Mouse (Mus musculus) layer of hippocampus, adult 2 months (tissue): ENCODE measurements around the gene Naa35. TPM values are rescaled to one million over a fixed set of nuclear protein-coding genes. Genes with fewer than 3 reads are reported as not detected.

Experiments used
- DNase-seq, 2 experiments: peaks; one replicate each; pipeline ENCODE4 v3.0.0; 2022; ENCODE audit warnings: low spot score in 2 of 2
- H3K27ac ChIP-seq: fragments of 200-600 bp; 2 replicates; pipeline ENCODE4 v1.8.1; 2022
- H3K4me3 ChIP-seq: fragments of 200-600 bp; 2 replicates; pipeline ENCODE4 v1.8.1; 2022; ENCODE audit warnings: mild to moderate bottlenecking
- CTCF ChIP-seq: fragments of 200-600 bp; conservative IDR thresholded peaks from 2 replicates; pipeline ENCODE4 v1.8.1; 2022; ENCODE audit warnings: antibody characterized with exemption, mild to moderate bottlenecking, moderate library complexity
- total RNA-seq, 2 experiments: library from RNA; stranded (reverse); gene quantifications; 2 replicates each; pipeline ENCODE4 v1.2.3; 2021

Naa35 gene
- total RNA-seq, 2 experiments from 2014 or later = 88.5 to 98.8 TPM

DNA sequence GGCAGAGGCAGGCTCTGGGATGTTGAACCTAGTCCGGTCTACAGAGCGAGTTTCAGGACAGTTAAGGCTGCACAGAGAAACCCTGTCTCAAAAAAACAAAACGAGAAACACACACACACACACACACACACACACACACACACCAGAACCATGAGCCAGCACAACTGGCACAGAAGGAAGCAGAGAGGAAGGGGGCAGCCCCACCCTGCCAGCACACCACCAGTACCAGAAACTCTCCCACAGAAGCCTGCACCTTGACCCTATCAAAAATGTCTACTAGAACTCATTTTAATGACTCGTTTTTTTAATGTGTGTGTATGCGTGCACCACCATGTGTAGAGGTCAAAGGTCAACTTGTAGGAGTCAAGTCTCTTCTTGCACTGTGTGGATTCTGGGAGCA, 64.7 kb downstream of the Naa35 start:
- H3K4me3 ChIP-seq = no peak overlapping the region
- no peak for DNase-seq
- H3K27ac ChIP-seq = no peak overlapping the region
- no peak for TF ChIP-seq CTCF

- TF ChIP-seq CTCF = no peak
- H3K4me3 ChIP-seq = no peak overlapping the region
- H3K27ac ChIP-seq = peak overlapping the region; percentile 76
- no peak for DNase-seq
Measured at GRCm38 (mm10) chr13:59652651-59653050, 67.6 kb downstream of the Naa35 start.

DNA sequence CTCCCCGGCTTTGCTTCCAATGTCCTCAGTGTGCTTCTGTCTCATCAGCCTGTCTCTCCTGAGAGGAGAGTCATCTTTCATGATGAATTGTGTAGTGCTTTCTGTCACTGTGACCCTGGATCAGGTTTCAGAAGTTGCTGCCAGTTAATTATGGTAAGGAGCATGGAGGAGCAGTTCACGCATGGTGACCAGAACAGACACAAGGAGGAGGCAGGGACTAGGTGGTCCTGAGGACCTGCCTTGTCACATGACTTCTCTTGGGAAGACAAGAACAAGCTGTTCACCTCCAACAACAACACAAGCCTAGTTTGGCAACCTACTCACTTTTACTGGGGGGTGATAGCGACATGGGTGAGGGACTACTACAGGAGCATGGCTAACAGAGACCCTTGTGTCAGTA, 68.1 kb downstream of the Naa35 start:
- H3K4me3 ChIP-seq = no peak overlapping the region
- H3K27ac ChIP-seq = peak overlapping the region; percentile 76
- no peak for DNase-seq
- TF ChIP-seq CTCF = no peak

- Histone ChIP-seq H3K4me3 (no peak overlapping the region), H3K27ac (peak overlapping the region; percentile 76; the same call in 1 of the 2 replicates)
- TF ChIP-seq CTCF = no peak
- no peak for DNase-seq
Measured at GRCm38 (mm10) chr13:59654465-59654864, 69.4 kb downstream of the Naa35 start.

GRCm38 (mm10) chr13:59655718-59656315, 70.8 kb downstream of the Naa35 start:
- Histone ChIP-seq H3K27ac (peak overlapping the region; percentile 43; the same call in 1 of the 2 replicates), H3K4me3 (no peak overlapping the region)
- DNase-seq = no peak
- TF ChIP-seq CTCF = no peak

- no peak for DNase-seq
- Histone ChIP-seq H3K27ac (peak overlapping the region; percentile 71), H3K4me3 (no peak overlapping the region)
- TF ChIP-seq CTCF = no peak
Measured at GRCm38 (mm10) chr13:59656316-59656832, 71.3 kb downstream of the Naa35 start.

DNA sequence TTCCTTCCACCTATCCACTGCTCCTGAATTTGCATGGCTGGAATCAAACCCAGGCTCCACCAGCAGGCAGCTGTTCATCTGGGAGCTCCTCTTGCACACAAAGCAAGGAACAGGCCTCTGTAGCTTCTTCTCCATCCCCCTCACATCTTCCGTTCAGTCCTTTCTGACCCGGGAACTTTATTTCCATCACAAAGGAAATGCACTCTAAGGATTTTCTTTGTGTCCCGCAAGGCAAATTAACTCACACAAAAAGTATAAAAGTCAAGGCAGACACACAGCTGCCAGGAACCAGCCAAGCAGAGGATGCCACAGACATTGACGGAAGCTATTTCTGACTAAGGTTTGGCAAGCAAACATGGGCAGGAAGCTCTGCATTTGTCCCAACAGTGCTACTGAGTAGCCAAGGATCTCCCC, 71.9 kb downstream of the Naa35 start:
- no peak overlapping the region for H3K4me3 ChIP-seq
- no peak for DNase-seq
- peak overlapping the region; percentile 71 for H3K27ac ChIP-seq
- no peak for TF ChIP-seq CTCF

GRCm38 (mm10) chr13:59657781-59658180, 72.7 kb downstream of the Naa35 start:
- H3K27ac ChIP-seq = peak overlapping the region; percentile 71
- no peak overlapping the region for H3K4me3 ChIP-seq
- DNase-seq = no peak
- TF ChIP-seq CTCF = no peak

DNA sequence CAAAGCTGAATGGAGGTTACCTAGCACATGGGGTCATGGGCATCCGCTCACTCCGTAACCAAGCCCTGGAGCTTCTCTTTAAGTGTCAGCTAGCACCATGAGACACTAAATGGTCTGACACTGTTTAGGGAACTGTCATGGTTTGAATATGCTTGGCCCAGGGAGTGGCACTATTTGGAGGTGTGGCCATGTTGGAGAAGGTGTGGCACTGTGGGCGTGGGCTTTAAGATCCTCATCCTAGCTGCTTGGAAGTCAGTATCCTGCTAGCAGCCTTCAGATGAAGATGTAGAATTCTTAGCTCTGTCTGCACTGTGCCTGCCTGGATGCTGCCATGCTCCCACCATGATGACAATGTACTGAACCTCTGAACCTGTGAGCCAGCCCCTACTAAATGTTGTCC, 75.3 kb downstream of the Naa35 start:
- H3K4me3 ChIP-seq = no peak overlapping the region

GRCm38 (mm10) chr13:59661387-59661786, 76.3 kb downstream of the Naa35 start:
- no peak for TF ChIP-seq CTCF
- H3K4me3 ChIP-seq = no peak overlapping the region
- no peak for DNase-seq
- no peak overlapping the region for H3K27ac ChIP-seq

More for the DNA sequence above, 75.3 kb downstream of the Naa35 start:
- TF ChIP-seq CTCF = no peak
- DNase-seq = no peak
- H3K27ac ChIP-seq = no peak overlapping the region

DNA sequence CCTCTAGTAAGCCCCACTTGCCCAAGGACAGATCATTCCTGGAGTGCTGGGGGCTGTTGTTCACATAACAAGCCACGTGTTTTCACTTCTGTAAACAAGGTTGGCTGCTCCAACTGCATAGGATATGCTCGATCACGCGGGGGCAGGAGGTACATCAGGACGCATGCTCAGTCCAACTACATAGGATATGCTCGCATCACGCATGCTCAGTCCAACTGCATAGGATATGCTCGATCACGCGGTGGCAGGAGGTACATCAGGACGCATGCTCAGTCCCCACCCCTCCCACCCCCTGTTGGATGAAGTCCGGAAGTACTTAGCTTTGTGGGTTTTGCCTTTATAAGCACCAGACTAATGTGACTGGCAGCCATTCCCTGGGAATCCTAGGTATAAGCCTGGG, 76.9 kb downstream of the Naa35 start:
- H3K27ac ChIP-seq = no peak overlapping the region
- H3K4me3 ChIP-seq = no peak overlapping the region
- DNase-seq = no peak
- no peak for TF ChIP-seq CTCF

GRCm38 (mm10) chr13:59663939-59664712, 79.1 kb downstream of the Naa35 start:
- no peak for TF ChIP-seq CTCF
- no peak overlapping the region for H3K27ac ChIP-seq
- no peak overlapping the region for H3K4me3 ChIP-seq
- DNase-seq = no peak

GRCm38 (mm10) chr13:59667763-59668162, 82.7 kb downstream of the Naa35 start:
- H3K27ac ChIP-seq = peak overlapping the region; percentile 94
- no peak for TF ChIP-seq CTCF
- no peak for DNase-seq
- no peak overlapping the region for H3K4me3 ChIP-seq

- no peak for TF ChIP-seq CTCF
- Histone ChIP-seq H3K4me3 (no peak overlapping the region), H3K27ac (peak overlapping the region; percentile 94)
- no peak for DNase-seq
Measured at GRCm38 (mm10) chr13:59668501-59669093, 83.5 kb downstream of the Naa35 start.
